Mouse (Mus musculus): ENCODE measurements around the gene Arhgdia.
"Not testable (repeated sequence)": the region's sequence is repeated elsewhere in the genome, so short reads cannot be mapped to it uniquely, and the experiment has no call there.

Gene Arhgdia

DNA sequence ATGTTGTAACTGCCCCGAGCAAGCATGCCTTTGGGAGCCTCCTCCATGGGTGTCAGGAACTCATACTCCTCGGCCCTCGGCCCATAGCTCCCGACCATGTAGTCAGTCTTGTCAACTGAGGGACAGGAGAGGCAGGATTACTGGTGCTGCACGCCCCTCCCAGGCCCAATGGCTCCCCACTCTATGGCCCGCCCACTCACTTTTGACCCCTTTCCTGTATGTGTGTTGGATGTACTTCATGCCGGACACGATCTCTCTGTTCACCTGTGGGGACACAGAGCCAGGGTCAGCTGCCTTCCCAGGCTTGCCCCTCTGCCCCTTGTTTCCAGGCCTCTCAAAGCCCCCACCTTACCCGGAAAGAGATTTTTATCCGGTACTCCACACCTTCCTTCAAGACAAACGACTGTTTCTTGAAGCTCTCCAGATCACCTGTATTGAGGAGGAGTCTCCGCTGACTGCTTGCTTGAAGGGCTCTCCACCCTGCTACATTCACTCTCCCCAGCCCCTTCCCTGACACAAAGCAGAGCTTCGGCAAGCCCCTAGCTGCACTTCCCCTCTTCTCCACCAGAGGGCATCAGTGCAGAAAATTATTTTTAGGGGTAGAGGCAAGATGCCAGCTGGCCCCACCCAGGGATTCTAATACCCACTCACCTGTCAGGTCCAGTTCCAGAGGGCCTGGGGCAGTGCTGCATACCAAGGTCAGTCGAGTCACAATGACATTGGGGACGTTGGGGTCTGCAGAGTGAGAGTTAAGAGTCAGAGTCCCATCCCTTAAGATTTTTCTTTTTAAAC, 1.9 kb downstream of the Arhgdia start:
- CTCF ChIA-PET = interaction anchor here (0.7 to 0.8 kb wide), 3 partner anchors 11 to 77 kb away, joined by 3 to 4 read pairs (median 4); partner anchors contain the start of genes Alyref and Anapc11

DNA sequence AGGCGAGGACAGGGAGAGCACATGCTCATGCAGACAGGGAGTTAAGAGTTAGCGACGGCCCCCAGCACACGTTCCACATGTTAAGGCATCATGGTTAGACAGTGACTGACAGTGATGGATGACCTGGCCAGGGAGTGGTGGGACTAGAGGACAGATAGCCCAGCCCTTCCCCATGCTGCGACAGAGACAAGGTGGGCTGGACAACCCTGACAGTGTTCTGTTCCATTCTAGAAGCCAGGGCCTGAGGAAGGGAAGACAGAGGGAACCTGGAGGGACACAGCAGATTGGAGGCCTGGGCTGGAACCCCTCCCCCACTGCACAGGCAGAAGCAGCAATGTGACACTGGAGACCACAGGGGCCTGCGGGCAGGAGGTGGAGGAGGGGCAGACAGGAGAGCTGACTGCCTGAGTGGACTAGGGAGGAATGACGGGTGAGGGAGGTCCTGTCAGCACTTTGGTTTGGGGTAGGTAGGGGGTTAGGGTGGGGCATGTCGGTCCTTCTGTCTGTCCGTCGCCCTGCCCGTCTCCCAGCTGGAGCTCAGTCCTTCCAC, 2.7 kb downstream of the Arhgdia start:
- CTCF ChIA-PET = interaction anchor here (0.7 to 0.8 kb wide), 2 partner anchors 12 to 76 kb away, joined by 3 to 4 read pairs; no protein-coding TSS in a partner anchor

DNA sequence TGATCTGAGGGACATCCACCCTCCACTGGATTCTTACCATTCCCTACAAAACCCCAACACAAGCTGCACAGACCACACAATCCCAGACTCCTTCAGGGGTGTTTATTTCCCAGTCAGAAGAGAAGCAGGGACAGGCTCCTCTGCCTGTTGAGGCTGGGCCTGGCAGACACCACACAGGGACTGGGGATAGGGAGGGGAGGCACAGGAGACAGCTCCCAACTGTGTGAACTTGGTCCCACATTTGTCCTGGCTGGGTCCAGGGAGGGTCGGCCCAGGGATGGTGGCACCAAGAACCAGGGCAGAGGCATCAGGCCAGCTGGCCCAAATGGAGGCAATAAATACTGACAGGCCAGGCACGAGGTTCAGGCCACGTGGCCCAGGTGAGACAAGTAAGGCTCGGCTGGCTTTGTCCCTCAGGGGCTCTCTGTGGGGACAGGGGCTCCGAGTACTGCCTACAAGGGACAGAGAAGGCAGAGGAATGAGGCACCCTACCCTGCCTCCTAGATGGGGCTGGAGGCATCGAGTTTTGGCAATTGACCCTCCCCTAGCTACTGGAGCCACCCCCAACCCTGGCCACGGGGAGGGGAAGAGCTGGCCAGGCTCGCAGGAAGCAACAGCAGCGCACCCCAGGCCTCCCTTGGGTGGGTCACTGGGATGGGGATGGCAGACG, 3.3 kb downstream of the Arhgdia start:
- CTCF ChIA-PET = no interaction called here

DNA sequence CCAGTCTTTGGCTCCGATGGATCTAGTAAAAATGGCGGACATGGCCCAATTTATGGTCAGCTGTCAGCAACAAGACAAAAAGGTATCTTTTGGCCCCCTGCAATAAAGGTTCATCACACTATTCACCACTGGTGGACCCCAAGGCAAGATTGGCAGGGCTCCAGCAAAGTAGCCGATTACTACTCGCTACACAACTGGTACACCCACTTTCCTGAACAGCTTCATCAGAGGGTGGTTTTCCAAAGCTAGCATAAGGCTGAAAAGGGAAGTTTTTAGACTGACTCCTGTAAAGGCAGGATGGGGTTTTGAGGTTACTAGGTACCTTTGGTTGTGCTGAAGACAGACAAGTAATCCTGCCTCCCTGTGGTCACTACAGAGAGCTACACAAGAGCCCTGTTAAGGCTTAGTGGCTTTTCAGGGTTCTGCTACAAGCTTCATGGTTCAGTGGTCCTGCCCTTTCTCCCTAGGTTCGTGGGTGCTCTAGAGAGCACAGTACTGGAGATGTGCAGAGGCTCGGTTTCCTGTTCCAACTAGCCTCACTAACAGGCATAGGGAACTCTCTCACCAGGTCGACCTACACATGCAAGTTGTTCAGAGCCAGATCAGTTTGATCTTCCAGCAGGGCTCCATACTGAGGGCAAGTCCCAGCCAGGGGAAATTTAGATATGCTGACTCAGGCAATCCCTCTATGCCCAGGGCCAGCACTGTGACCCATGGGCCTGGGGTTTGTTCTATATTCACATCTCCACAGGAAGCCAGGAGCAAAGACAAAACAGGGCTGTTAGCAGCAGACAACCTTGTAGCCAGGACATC, 4.0 kb downstream of the Arhgdia start:
- CTCF ChIA-PET = no interaction called here

DNA sequence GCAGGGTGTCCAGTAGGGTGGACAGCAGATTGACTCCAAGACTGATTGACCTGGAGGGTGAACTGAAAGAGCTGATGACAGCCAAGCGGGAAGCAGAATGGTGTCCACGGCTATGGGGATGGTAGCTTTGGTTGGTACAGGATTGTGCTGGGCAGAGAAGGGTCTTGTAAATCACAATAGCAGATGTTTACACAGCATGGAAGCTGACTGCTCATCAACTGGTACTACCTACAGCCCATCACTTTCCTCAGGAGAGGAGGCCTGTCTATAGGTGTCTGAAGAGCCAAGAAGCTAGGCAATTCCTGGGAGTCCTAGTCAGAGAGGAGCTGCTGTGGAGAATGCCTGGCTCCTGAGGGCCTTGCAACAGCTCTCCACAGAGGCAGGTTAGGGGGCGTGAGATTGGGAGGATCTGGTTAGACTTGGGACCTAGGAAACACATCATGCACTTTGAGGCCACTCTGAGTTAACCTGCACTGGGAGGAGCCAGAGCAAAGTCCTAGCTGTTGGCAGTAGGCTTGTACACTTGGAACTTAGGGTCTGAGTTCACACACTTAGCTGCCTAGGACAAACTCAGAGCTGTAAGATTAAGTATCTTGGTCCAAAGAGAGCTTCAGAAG, 5.0 kb downstream of the Arhgdia start:
- CTCF ChIA-PET = no interaction called here

DNA sequence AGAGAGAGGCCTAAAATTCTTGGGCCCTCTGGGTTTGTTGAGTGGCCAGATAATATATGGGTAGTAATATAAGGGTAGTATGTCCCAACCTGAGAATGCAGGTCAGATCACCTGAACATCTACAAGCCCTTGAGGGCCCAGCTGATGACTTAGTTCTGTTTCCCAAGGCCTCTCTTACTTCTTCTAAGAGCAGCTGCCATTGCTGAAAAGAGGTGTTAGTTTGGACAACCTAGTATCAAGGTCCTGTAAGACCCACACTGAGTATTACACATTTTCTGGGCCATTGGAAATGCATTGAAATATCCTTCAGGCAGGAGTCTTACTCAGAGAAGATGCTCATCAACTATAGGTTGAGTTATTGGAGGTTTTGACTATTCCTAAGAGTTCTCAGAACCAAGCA, 5.5 kb downstream of the Arhgdia start:
- CTCF ChIA-PET = no interaction called here

DNA sequence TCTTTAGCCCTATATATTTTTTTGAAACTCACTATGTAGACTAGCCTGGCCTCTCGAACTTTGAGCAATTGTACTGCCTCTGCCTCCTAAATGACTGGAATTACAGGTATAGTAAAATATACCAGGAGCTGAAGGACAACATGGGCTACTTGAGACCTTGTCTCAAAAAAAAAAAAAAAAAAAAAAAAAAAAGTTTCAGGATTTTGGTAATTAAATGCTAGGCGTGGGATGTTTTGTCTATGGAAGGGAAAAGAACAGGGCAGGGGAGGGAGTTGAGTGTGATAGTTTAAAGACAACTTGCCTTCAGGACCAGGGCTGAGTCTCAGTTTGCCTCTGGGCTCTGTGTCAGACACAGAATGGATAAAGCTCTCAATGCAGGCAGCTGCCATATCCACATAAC, 6.4 kb downstream of the Arhgdia start:
- CTCF ChIA-PET = interaction anchor here (0.6 to 0.7 kb wide), 2 partner anchors 52 to 369 kb away, joined by 3 to 16 read pairs; no protein-coding TSS in a partner anchor

DNA sequence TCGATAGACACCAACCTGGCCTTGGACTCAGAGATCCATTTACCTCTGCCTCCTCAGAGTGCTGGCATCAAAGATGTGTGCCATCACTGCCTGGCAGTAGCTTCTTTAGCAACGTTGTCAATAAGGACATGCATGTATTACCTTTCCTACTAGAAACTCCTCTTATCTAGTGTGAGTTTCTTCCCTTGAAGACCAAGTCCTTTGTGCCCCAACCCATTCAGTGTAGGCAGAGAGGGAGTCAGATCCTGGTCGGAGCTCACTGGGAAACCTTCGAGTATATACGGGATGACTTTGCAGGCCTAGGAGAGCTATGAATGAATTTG, 7.2 kb downstream of the Arhgdia start:
- CTCF ChIA-PET = interaction anchor here (0.6 to 0.7 kb wide), 2 partner anchors 9 to 59 kb away, joined by 3 read pairs; no protein-coding TSS in a partner anchor

DNA sequence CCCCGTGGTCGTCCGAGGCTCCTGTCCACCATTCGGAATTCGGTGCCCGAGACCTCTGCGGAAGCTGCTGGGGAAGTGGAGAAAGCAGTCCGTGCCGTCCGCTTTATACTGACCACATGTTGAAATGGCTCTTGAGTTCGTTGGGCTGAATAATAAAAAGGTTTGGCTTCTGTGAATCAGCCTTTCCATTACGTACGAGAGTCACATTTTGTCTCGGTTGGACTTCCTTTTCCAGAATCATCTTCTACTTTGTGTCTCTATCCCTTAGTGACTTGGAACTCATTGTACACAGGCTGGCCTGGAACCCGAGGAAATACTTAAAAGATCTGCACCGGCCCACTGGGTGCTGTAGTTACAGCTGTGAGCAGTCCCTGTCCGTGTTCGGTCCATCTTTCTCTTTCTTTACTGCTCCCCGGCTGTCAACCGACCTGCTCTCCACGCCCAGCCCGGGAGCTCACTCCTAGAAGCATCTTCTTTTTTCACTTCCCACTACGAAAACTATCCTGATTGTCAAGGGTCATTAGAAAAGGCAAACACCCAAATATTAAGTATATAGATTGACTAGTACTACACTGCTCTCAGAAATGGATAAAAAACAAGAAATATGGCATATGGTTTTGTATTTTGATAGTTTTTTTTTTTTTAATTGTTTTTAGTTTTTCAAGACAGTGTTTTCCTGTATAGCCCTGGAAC, 7.7 kb downstream of the Arhgdia start:
- CTCF ChIA-PET = interaction anchor here (0.6 to 0.7 kb wide), 2 partner anchors 9 to 59 kb away, joined by 3 read pairs; no protein-coding TSS in a partner anchor

DNA sequence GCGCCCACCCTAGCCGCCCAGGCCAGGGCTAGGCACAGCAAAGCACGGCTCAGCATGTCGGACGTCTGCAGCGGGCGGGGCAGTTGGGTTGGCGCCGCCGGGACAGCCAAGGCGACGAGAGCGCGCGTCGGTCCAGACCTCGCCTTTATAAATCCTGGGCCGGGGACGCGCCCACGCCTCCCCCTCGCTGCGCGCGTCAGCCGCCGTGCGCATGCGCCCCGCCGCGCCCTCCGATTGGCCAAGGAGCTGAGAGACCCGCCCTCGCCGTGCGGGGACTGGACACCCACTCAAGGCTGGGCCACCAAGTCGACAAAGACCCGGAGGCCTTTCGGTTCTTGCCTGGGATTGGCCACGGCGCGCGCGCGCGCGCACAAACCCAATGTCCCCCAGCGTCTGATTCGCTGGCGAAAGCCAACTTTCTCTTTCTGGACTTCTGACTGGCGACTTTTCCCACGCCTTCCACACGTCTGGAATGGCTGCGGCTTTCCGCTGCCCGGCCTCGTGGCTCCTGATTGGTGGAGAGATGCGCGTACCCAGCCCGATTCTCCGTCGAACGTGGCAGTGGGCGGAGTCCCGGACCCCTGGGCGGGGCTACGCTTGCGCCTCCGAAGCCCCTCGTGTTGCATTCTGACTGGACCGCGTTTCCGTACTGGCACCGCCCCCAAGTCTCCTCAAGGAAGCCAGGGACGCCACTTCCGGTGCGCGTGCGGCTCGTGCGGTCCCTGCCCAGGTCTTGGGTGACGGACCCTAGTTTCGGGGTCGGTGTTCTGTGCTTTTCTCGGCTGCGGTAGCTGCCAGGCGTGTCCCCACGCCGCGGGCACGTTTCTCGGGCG, 8.5 kb downstream of the Arhgdia start, which contains the start of gene P4hb:
P4hb (minus strand) TSS at position 502 of the 833 bp plus-strand sequence.
- CTCF ChIA-PET = no interaction called here

DNA sequence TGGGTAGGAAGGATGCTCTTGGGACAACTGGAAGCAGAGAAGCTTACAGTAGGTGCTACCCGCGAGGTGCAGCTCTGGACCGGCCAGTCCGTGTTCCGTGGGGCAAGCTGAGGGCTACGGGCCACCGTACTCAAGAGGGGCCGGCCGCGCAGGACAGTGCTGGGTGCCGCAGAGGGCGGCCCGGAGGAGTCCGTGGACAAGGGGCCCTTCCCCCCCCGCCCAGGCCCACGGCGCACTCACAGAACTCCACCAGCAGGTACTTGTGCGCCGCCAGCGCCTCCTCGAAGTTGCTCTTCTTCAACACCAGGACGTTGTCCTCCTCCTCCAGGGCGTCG, 9.0 kb downstream of the Arhgdia start:
- CTCF ChIA-PET = interaction anchor here (0.6 to 1.0 kb wide), 2 partner anchors 8 to 21 kb away, joined by 4 read pairs; partner anchors contain the start of gene Ppp1r27

DNA sequence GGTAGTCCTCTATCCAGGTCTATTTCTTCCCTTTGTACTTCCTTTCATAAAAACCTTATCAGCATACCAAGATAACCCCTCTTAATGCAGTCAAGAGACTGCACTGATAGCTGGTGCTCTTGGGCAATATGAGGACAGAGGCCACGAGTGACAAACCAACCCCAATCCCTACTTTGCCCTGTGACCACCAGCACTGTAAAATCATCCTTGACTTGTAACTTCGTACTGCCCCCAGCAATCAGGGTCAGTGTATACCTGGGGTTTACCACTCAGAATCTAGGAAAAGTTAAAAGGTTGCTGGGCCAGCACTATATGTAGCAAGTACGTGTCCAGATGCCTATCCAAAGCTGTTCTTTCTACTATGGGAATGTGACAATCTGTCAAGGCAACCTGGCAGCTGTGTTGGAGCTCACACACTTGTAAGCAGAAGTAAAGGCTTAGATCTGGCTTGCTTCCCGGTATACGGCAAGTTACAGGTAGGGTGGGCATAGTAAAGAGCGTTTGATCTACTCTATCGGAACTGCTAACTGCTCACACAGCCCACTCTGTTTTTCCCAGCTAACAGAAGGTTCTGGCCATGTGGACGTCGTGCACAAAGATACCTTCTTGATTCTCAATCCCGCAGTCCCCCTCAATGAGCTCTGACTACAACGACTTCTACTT, 9.5 kb downstream of the Arhgdia start:
- CTCF ChIA-PET = interaction anchor here (0.6 to 1.0 kb wide), 2 partner anchors 7 to 21 kb away, joined by 4 read pairs; partner anchors contain the start of gene Ppp1r27

DNA sequence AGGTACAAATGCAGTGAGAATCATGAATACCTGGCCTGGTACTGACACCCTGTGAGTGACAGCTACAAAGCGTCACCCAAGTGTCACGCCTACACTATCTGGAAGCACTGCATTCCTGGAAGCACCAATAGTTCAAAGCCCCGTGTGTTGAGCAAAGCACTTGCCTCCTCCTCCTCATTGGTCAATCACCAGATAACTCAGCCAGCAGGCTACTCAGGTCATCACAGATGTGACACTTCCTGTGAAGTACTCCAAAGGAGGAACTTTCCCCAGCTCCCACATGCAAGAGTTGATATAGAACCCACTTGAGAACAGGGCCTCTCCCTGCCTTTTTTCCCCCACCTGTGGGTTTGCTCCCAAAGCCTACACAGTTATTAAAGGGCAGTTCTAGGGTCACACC, 10.3 kb downstream of the Arhgdia start:
- CTCF ChIA-PET = no interaction called here

DNA sequence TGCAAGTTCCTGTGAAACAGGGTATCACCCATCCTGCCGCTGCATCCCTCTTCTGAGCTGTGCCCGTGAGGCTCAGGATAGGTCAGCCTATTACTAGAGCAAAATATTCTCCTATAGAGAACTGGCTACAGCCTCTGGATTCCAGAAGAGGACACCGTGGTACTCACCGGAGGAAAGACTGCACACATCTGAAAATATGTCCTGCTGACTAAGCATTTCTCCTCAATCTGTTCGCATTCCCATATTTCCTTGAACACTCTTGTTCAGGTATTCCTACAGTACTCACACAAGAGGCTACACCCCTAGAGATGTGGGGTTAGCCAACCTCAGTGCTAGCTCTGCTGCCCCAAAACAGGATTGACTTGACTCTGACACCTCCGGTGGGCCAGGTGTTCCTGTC, 13.1 kb downstream of the Arhgdia start:
- CTCF ChIA-PET = no interaction called here

DNA sequence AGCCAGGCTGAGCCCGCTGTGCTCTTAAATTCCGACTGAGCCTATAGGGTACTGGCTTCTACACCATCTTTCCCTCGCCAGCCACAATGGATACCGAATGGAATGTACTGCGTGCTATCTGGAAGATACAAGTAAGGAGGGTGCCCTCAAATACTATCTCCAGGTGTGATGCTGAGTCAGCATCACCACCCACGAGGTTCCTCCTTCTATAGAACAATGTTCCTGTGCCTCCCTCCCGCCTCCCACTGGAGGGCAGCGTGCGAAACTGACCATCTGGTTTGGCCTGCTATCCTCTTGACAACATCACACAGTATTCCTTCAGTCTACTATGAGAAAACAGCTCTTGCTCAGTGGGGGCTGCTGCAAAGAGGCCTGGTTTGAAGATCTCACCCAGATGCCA, 16.3 kb downstream of the Arhgdia start:
- CTCF ChIA-PET = no interaction called here

DNA sequence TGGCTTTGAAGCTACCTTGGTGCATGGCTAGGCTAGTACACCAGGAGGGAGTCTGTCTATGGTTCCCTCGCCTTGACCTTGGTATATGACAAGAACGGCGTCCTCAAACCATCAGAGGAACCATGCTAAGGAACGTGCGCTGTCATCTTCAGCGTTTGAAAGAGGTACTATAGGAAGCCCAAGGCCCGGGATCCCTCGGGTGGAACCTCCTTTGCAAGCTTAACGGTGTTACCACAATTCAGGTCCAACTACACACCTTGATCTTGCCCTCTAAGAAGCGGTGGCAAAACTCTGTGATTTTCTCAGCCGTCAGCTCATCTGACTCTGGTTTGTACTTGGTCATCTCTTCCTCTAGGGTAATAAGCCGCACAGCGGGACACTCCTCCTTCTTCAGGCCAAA, 18.5 kb downstream of the Arhgdia start:
- CTCF ChIA-PET = interaction anchor here (0.6 kb wide), 1 partner anchor 58 kb away, joined by 11 read pairs; no protein-coding TSS in a partner anchor

DNA sequence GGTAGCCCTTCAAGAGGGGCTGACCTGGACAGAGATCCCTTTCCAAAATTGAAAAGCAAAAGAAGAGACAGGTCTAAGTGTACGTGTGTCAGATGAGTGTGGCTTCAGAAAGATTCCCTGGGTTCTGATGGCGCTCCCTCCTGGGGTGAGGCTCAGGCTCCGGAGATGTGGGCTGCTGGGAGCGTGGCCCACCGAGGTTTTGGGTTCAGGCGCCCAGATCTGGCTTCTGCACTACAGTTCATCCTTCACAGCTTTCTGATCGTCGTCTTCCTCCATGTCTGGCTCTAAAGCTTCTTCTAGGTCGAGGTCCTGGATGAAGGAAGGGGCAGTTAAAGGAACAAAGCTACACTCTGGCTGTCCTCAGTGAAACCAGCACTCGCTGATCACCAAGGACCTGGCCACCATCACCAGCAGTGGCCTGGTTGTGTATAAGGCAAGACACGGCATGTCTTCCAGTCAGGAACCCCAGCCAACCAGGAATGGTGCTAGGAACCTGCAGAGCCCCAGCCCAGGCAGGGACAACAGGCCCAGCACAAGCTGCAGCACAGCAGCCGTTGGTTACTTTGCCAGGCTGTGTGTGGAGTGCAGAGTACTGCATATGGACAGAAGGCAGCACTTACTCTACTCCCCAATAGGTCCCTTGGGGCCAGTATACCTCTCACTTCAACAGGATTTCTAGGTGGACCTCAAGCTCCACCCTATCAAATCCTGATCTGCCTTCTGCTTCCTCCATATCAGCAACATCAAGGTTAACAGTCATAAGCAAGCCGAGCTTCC, 20.3 kb downstream of the Arhgdia start:
- CTCF ChIA-PET = no interaction called here

DNA sequence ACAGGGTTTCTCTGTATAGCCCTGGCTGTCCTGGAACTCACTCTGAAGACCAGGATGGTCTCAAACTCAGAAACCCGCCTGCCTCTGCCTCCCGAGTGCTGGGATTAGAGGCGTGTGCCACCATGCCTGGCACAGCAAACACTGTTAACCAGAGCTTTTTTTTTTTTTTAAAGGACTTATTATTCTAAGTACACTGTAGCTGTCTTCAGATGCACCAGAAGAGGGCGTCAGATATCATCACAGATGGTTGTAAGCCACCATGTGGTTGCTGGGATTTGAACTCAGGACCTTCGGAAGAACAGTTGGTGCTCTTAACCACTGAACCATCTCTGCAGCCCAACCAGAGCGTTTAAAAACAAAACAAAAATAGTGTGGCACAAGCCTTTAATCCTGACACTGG, 22.6 kb downstream of the Arhgdia start:
- CTCF ChIA-PET = not testable (repeated sequence)

Measured in spleen, embryonic (tissue).